Mouse (Mus musculus) thymus, postnatal 14 days (tissue): ENCODE measurements around the gene Prkca.

ENCODE experiments used
- DNase-seq: peaks from one replicate; pipeline ENCODE4 v3.0.0; 2021

Gene Prkca

DNA sequence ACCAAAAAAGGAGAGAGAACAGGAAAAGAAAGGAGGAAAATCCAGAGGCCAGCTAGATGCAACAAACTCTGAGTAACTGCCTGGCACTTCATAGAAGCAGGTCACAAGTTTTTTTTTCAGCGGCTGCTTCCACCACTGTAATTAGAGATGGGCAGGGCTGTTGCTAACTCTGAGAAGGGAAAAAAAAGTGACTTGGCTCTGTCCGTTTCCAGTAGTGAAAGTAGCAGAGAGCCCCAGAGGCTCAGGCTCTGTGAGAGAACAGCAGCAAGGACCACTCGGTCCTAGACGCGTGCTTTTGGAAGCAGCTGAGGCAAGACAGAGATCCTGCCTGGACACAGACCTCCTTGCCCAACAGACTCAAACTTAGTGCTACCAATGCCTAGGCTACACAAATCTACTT is 7.3 kb downstream of the Prkca start:
- DNase-seq = no peak

DNA sequence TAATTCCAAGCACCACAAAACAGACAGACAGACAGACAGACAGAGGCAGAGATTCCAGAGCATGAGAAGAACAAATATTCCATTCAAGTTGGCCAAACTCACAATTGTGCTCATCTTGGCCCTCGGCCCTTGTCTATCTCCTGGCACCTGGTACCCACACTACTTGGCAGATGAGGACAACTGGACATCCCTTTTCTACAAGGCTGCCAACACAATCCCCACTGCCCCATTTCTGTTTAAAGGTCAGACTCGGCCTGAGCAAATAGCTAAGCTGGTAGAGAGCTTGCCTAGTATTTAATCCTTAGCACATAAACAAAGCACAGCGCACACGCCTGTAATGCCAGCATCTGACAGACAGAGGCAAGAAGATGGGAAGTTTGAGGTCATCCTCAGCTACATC is 8.2 kb downstream of the Prkca start:
- DNase-seq = no peak

DNA sequence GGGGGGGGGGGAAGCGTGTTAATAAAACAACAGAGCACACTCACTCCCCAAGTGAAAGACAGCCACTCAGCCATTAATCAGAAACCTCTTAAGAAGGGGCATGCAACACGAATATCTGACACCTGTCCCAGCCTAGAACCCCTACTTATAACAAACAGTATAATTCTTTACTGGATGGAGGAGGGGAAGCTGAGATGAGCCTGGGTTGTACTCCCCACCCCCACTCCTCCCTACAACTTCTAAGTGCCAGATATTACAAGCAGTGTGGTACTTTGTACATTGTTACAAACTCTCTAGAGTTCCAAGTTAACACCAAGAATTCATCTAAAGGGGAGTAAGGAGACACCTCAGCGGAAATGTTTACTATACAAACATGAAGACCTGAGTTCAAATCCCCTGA is 9.1 kb downstream of the Prkca start:
- no peak for DNase-seq

DNA sequence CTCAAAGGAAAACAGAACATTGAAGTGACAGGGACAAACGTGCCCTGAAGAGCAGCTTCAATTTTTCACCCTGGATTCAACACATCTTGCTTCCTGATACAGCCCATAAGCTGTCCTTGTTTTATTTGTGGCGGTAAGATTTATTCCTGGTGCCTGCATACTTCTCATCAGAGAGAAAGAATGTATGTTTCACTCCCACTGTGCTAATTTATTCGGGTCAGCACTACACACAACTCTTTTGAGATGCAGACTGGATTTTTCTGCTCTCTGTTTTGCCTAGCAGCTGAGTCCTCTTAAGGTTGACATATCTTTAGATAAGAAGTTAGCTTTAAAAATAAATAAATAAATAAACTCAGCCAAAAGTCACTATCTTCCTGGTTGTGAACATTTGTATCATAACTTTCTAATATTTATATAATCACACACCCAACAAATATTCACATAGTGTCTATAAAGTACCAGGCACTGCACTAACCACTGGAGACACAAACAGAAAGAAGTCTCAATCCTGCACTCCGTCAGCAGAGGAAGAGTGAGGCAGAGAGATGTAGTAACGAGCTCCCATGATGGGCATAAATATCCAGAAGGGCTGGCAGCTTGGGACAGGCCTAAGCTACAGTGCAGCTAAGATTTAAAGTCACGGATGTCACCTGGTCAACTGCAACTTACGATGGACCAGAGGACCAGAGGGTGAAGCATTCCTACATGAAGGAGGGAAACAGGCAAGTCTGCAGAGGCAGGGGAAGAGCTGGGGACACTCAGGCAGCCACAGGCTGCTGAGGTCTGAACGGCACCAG is 9.9 kb downstream of the Prkca start:
- DNase-seq = no peak

DNA sequence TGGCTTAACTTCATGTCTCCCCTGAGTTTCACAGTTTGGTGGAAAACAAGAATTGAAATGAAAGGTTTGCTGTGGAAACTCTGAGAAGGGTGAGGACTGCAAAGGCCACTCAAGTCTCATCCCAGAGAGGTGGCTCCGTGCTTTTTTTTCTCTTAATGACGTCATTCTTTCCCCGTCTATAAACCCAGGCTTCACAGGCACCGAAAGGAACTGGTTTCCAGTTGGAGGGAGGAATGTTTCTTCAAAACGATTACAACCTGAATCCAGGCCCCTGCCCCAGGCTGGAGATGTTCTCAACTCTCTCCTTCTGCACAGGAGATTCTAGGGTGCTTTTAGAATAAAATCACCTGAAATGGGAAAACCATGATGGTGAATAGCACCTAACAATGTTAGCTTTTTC is 10.7 kb downstream of the Prkca start:
- no peak for DNase-seq

DNA sequence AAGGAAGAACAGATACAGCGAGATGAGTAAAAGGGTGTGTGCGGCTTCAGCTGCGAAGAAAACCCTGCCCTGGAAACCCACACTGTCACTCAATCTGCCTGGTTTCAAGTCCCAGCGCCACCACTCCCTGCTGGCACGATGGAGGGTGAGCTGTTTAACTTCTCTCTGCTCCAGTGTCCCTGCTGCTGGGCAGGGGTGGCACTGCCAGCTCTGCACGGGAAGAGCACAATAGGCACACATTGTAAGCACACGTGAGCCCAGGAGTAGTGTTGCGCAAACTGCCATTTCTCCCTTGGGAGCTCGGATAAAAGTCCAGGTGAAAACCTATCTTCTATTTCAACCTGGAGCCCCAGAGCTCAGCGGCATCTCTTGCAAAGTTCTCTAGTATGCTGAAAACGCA is 12.9 kb downstream of the Prkca start:
- no peak for DNase-seq

DNA sequence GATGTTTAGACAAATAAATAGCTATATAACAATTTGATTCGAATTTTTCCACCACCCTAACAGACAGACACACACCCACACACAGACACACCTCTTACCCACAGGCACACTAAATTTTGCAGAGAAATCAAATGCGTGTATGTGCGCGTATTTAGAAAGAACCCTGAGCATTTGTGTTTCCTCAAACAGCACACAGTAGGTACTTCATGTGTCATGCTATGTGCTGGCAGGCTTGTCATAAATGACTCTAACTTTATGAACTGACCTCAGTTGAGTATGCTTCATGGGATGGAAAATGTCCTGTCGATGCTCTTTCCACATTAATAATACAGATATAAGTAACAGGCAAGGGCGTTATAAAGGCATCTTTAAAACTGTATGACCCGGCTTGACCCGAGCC is 17.8 kb downstream of the Prkca start:
- DNase-seq = no peak

DNA sequence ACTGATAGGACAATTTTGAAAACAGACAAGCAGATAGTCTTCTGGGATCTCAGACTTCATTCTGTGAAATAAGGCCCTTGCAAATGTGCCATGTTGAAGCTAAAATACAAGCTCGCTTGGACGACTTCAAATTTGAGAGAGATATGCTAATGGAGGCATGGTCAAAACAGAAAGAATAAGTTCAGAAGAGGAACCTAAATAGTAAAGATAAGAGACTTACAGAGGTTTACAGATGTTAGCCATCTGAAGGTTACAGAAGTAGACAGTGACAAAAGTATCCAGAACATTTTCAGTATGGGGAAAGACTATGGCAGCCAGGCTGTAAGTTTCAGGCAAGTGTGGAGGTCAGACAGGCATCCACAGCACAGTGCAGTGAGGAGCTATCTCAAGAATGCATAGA is 21.6 kb downstream of the Prkca start:
- DNase-seq = no peak

DNA sequence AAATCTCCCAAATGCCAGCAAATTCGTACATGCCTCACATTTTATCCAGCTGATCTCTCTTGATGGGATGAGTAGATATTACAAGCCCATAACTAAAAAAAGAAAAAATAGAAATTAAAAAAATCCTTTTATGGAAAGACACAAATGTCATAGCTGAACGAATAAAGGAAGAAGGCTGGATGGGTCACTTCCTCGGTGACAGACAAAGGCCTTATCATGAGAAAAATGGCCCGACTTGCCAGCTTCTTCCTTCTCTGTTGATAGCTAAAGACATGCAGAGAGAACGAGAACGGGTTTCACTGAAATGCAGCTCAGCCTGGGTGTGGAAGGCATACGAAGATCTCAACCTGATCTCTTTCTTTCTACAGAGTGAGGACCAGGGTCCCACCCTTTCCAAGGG is 23.2 kb downstream of the Prkca start:
- no peak for DNase-seq

DNA sequence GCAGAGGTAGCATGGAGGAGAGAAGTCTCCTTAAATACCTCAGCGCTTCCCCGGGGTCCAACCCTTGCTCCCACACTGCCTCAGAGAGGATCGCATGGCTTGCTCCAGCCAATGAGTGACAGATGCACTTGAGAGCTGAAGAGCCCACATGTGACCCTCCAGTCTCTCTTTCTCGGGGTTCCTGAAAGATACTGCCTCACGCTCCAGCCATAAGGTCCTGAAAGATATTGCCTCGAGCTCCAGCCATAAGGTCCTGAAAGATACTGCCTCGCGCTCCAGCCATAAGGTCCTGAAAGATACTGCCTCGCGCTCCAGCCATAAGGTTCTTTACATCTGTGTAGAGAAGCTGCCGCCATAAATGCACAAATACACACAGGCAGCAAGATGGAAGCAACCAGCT is 24.6 kb downstream of the Prkca start:
- no peak for DNase-seq

DNA sequence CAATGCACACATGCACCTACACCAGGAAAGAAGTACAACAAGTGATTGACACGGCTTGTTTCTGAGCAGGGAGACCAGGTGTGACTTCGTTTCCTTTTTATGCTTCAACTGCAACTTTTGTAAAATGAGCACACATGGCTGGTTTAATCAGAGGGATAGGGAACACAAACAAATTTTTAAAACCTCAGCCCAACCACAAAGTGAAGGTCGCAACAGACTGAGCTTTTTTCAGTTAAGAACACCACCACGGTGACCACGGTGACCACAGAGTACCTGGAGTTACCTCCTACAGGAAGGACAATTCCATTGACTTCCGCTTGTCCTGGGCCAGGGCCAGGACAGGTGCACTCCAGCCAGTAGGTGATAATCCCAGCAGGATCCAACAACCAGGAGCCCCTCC is 25.9 kb downstream of the Prkca start:
- DNase-seq = peak; percentile 21

DNA sequence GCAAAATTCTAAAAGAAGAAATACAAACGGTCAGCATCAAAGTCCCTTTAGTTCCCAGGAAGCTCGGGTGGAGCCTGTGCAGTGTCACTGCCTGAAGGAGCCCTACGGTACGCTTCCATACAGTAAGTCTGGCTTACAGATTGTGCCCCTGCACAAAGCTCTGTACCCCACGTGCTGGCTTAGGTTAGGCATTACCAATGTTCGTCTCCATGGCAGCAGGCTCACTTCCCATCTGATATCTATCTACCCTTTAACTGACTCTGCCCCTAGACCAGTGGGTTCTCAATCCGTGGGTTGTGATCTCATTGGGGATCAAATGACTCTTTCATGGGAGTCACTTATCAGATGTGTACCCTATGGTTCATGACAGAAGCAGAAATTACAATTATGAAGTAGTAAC is 28.0 kb downstream of the Prkca start:
- no peak for DNase-seq

DNA sequence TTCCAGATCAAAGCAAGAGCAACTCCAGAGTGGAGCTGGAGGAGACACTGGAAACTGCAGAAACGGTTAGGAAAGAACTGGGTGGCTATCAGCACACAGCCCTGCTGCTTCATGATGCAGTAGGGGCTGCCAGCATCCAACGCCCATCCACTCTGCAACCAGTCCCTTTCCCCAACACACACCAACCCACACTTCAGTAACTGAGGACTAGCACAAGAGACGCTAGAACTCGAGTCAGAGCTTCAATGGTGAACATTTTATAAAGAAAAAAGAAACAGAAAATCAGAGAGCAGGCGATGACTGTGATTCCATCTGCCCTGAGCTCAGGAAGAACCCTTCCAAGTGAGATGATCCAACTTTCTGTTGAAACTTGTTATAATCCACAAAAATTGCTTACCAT is 31.2 kb downstream of the Prkca start:
- DNase-seq = no peak

DNA sequence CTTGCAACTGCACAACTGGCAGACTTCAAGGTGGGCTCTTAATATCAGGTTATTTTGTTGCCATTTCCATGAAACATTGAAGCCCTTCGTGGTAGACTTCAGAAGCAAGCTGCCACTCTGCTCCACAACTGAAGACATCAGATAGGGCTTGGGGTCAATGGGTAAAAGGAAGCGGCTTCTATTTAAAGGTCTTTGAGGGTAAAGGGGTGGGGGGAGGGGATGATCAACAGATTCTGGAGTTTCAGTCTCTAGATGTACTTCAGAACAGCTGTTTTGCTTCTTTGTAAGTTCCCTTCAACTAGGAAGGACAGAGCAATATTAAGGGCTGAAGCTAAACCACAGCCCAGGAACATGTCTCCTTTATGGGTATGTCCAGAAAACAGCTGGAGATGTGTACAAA is 31.8 kb downstream of the Prkca start:
- DNase-seq = no peak

DNA sequence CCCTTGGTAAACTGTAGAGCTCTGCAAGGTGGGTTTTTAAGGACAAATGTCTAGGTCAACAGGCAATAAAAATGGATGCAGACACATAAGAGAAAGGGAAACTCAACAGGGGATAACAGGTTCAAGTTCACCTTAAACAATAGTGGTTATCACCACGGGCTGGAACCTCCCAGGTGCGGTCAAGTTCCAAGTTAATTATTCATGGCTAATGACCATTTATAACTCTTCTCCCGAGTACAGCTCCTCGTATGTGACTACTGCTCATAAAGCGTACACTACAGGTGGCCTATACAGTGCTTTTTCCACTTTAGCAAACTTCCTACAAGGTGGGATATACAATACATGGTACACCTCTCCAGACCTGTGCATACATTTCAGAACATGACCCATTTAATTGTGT is 33.9 kb downstream of the Prkca start:
- DNase-seq = no peak

DNA sequence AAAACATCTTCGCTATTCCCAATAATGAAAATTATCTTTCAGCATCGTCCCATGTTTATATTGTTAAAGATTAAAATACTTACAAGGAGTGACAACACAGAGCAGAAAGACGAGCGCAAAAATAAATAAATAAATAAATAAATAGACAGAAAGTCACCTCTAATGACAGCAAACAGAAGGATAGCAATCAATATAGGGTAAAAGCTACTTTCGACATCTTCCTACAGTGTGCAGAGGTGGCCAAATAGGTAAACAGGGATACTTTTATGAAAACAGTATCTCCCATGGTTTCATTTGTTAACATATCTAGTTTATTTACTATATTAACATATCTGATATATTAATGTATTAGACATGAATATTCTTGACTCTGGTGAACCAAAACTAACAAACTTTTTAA is 35.5 kb downstream of the Prkca start:
- DNase-seq = no peak

DNA sequence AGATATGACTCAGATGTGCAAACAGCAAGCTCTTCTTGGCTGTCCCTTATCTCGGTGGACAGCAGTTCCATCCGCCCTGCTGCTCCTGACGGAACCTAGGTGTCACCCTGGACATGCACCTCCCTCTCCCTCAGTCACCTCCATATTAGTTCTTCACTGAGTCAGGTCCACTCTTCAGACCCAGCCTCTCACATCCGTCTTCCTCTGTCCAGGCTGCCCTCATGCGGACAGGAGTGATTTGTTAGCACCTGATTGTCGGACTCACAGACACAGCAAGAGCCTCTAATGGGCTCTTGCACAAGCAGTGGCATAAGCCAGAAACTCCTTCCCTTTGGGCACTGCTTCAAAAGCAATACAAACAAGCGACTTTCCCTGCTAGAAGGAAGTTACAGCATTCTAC is 36.5 kb downstream of the Prkca start:
- no peak for DNase-seq

DNA sequence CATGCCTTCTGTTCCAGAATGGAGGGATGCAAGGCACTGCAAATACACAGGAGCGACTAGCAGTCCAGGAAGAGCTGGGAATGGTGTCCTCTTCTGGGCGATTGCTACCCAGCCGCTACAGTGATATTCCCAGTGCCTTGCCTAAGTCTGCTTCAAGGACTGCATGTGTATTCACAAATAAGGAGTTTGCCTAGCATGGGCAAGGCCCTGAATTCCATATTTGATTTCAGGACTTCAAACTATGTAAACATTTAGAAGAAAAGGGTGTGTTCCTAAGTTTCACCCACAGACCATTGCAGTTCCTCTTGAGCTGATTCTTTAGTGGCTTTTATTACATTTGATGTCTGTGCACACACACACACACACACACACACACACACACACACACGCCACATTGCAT is 39.9 kb downstream of the Prkca start:
- no peak for DNase-seq

DNA sequence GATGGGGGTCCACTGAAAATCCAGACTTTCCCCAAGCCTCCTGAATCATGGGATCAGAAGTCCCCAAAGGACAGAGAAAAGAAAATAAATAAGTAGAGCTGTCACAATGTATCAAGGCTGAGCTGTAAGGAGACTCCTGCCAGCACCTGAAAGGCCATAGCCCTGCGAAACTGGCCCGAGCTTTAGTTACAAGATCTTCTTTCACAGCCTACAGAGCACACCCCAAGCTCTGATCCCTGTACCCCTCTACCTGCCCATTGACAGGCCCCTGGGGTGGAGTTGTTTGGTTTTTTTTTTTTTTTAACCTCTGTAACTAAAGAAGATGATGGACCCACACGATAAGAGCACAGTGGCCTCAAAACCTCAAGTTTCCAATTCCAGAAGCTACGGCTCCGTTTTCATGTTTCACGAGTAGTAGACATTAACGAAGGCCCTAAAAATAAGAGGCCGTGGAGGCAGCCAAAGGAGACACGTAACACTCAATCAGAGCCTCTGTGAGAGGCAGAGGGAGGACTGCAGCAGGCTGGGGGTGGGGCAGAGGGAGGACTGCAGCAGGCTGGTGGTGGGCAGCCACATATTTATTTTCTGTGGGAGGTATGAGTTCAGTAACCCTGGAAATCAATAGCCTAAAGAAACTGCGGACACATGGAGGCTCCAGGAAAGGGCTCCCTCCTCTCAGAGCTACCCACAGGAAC is 41.8 kb downstream of the Prkca start:
- no peak for DNase-seq

DNA sequence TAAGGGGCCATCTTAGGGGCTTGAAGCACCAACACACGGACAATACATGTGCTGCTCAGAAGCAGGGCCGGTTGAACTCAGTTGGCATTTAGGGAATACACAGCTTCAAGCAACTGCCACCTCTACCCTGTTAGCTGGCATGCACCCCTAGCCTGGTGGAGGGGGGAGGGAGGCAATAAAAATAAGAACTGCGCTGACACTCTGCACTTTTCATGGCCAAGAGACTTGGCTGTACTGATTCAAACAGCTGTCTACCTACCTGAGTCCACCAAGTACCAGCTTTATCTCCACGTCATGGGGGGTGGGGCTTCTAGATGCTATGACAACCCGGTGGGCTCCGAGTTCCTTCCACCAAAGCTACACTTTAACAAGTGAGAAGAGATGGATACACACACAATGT is 42.7 kb downstream of the Prkca start:
- DNase-seq = no peak

DNA sequence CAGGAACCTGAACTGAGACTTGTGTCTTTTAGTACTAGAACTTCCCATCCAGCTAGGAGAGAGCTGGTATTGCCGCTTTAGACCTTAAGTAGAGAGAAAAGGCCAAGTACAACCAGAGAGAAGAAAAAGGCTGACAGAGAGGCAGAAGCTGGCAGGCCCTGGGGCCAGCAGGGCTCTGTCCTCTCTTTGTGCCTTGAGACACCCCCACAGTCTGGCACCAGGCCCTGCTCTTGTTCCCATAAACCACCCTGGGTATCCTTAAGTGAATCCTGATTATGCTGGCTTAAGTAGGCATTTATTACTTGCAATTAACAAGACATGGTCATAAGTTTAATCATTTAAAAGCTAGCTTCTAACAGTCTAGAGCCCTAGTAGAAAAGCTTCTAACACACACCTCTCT is 43.3 kb downstream of the Prkca start:
- DNase-seq = no peak

DNA sequence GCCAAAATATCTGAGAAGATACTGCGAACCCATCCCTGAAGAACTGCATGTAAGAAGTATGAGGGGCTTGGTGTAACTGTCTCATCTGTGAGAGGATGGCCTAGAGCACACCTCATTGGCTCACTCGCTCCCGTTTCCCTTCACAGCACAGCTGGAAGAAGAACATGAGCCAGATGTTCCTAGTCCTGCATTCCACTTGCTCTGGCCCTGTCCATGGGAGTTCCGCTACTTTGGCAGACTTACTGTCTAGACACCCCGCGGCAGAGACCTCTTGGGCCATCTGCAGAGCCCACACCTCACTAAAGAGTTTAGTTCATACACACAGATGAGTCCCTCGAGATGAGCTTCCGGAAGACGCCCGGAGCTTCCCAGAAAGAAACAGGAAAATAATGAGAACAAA is 43.8 kb downstream of the Prkca start:
- DNase-seq = no peak

DNA sequence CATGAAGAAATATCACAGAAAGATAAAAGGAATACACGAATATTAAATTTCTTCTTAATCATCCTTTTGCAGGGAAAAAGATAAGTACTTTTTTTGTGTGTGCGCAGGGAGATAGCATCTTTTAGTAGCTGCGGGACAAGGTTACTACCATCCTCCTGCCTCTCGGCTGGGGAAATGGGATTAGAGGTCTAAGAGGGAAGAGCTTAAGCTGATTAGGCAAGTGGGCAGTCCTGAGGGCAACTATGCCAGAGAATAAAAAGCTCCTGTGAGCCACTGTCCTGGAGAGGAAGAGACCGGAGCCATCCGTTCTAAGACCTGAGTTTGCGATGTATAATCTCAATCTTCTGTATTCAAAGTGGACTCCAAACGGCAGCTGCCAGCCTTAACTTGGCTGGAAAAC is 45.8 kb downstream of the Prkca start:
- no peak for DNase-seq

DNA sequence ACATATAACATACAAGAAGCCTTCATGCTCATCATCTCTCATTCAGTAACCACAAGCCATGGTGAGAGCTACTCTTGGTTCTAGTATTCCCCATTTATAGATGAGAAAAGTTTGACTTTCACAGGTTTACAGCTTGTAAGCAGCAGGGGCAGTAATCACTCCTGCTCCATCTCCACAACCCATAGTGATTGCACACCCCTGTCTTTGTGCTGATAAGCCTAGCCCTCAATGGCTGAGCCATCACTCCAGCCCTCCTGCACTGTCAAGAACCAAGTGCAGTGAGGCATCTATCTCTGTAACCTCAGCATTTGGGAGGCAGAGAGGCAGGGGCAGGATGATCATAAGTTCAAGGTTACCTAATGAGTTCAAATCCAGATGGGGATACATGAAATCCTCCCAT is 48.4 kb downstream of the Prkca start:
- no peak for DNase-seq

DNA sequence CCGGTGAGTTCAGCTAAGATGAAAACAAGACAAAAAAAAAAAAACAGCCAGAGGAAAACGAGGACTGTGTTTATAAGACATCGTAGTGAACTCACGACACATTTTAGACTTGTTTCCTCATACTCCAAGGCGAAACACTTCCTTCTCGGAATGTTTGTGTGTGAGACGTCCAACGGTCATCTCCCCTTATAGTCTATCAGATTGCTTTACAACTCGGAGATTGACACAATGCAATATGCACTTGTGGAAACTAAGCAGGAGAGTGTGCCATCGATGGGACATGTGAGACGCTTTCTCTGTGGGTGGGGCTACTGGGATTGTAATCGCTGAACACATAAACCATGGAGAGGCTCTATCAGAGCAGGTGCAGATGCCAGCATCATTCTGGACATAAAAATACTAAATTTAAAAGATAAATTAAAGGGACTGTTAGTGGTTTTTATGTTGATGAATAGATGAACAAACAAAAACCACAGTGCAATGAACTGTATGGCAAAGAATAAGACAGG is 49.4 kb downstream of the Prkca start:
- DNase-seq = no peak
